Mouse (Mus musculus) MEL (cell line): ENCODE measurements around the gene Rps16. TPM values are rescaled to one million over a fixed set of nuclear protein-coding genes. Genes with fewer than 3 reads are reported as not detected.

Experiments
- DNase-seq: peaks from one replicate; pipeline ENCODE4 v3.0.0; 2011; ENCODE audit warnings: low read depth, low spot score
- H3K27ac ChIP-seq: 2 replicates; pipeline ENCODE4 v1.5.1; 2012; ENCODE audit warnings: low read depth, mild to moderate bottlenecking, control low read depth, low read length, moderate library complexity; ENCODE audit not compliant: control insufficient read depth
- H3K27me3 ChIP-seq, 2 experiments: fragments of 150-350 bp in 1 of 2; sonication (generic) in 1 of 2; 2 replicates each; pipeline ENCODE4 v1.6.1; 2012; ENCODE audit warnings: low read length in 2 of 2, mild to moderate bottlenecking in 2 of 2, improper control_type of control experiment in 1 of 2, moderate library complexity in 1 of 2; ENCODE audit not compliant: insufficient read depth in 2 of 2, control insufficient read depth in 1 of 2
- H3K36me3 ChIP-seq, 2 experiments: 2 replicates each; pipeline ENCODE4 v1.6.1; 2012 to 2014; ENCODE audit warnings: low read length in 2 of 2, improper control_type of control experiment in 1 of 2, inconsistent platforms in 1 of 2, mild to moderate bottlenecking in 1 of 2; ENCODE audit not compliant: insufficient read depth in 2 of 2, control insufficient read depth in 1 of 2
- H3K4me1 ChIP-seq, 2 experiments: fragments of 150-350 bp in 1 of 2; sonication (generic) in 1 of 2; 2 replicates each; pipeline ENCODE4 v1.6.1; 2012; ENCODE audit warnings: low read length in 2 of 2, improper control_type of control experiment in 1 of 2, mild to moderate bottlenecking in 1 of 2; ENCODE audit not compliant: insufficient read depth in 2 of 2, control insufficient read depth in 1 of 2
- H3K4me3 ChIP-seq, 2 experiments: fragments of 150-350 bp in 1 of 2; sonication (generic) in 1 of 2; 2 replicates each; pipeline ENCODE4 v1.5.1; 2012; ENCODE audit warnings: low read depth in 2 of 2, low read length in 2 of 2, mild to moderate bottlenecking in 2 of 2, moderate library complexity in 2 of 2, control low read depth in 1 of 2, improper control_type of control experiment in 1 of 2; ENCODE audit not compliant: control insufficient read depth in 1 of 2, insufficient read depth in 1 of 2
- H3K79me2 ChIP-seq: 2 replicates; pipeline ENCODE4 v1.6.1; 2012; ENCODE audit warnings: mild to moderate bottlenecking, low read length, moderate library complexity; ENCODE audit not compliant: control insufficient read depth, poor library complexity, insufficient read depth
- H3K9ac ChIP-seq: 2 replicates; pipeline ENCODE4 v1.6.1; 2012; ENCODE audit warnings: low read depth, mild to moderate bottlenecking, control low read depth, low read length, moderate library complexity; ENCODE audit not compliant: control insufficient read depth, poor library complexity, severe bottlenecking
- H3K9me3 ChIP-seq: fragments of 150-350 bp; sonication (generic); replicated peaks from 2 replicates; pipeline ENCODE4 v1.6.1; 2012; ENCODE audit warnings: mild to moderate bottlenecking, low read length, improper control_type of control experiment, moderate library complexity; ENCODE audit not compliant: insufficient read depth
- CHD1 ChIP-seq: IDR thresholded peaks from 2 replicates; pipeline ENCODE4 v1.6.1; 2012; ENCODE audit warnings: low read depth, mild to moderate bottlenecking, inconsistent platforms, low read length, improper control_type of control experiment
- CHD2 ChIP-seq: IDR thresholded peaks from 2 replicates; pipeline ENCODE4 v1.6.1; 2011; ENCODE audit warnings: low read length, improper control_type of control experiment
- E2F4 ChIP-seq: IDR thresholded peaks from 2 replicates; pipeline ENCODE4 v1.6.1; 2011; ENCODE audit warnings: low read depth, low read length, improper control_type of control experiment, borderline replicate concordance
- ELF1 ChIP-seq: IDR thresholded peaks from 2 replicates; pipeline ENCODE4 v1.6.1; 2014; ENCODE audit warnings: low read depth, mild to moderate bottlenecking, inconsistent platforms, low read length, improper control_type of control experiment, moderate library complexity
- ETS1 ChIP-seq: IDR thresholded peaks from 2 replicates; pipeline ENCODE4 v1.6.1; 2012; ENCODE audit warnings: low read depth, mild to moderate bottlenecking, inconsistent platforms, low read length, improper control_type of control experiment, moderate library complexity
- GATA1 ChIP-seq: IDR thresholded peaks from 2 replicates; pipeline ENCODE4 v1.6.1; 2011; ENCODE audit warnings: low read depth, low read length, improper control_type of control experiment
- JUND ChIP-seq: IDR thresholded peaks from 2 replicates; pipeline ENCODE4 v1.6.1; 2011; ENCODE audit warnings: low read depth, mild to moderate bottlenecking, improper control_type of control experiment, low read length
- KAT2A ChIP-seq: conservative IDR thresholded peaks from 2 replicates; pipeline ENCODE4 v1.6.1; 2012; ENCODE audit warnings: low read depth, low read length, improper control_type of control experiment, inconsistent platforms
- MXI1 ChIP-seq: IDR thresholded peaks from 2 replicates; pipeline ENCODE4 v1.6.1; 2011; ENCODE audit warnings: mild to moderate bottlenecking, low read depth, low read length, improper control_type of control experiment
- NRF1 ChIP-seq: IDR thresholded peaks from 2 replicates; pipeline ENCODE4 v1.6.1; 2014; ENCODE audit warnings: low read depth, mild to moderate bottlenecking, inconsistent platforms, low read length, improper control_type of control experiment, moderate library complexity; ENCODE audit not compliant: poor library complexity, insufficient read depth, severe bottlenecking
- POLR2AphosphoS2 ChIP-seq: IDR thresholded peaks from 2 replicates; pipeline ENCODE4 v1.6.1; 2011; ENCODE audit warnings: low read length, improper control_type of control experiment
- POLR2AphosphoS5 ChIP-seq: IDR thresholded peaks from 2 replicates; pipeline ENCODE4 v1.6.1; 2012; ENCODE audit warnings: low read depth, borderline replicate concordance, mild to moderate bottlenecking, inconsistent platforms, low read length, moderate library complexity, mixed read lengths
- RCOR1 ChIP-seq: IDR thresholded peaks from 2 replicates; pipeline ENCODE4 v1.6.1; 2012; ENCODE audit warnings: low read depth, mild to moderate bottlenecking, inconsistent platforms, low read length, improper control_type of control experiment
- SIN3A ChIP-seq: IDR thresholded peaks from 2 replicates; pipeline ENCODE4 v1.6.1; 2012; ENCODE audit warnings: low read length, improper control_type of control experiment, inconsistent platforms
- SMC3 ChIP-seq: IDR thresholded peaks from 2 replicates; pipeline ENCODE4 v1.6.1; 2011; ENCODE audit warnings: low read depth, low read length, improper control_type of control experiment
- TAL1 ChIP-seq: IDR thresholded peaks from 2 replicates; pipeline ENCODE4 v1.6.1; 2012; ENCODE audit warnings: mild to moderate bottlenecking, inconsistent platforms, low read length, moderate library complexity, mixed read lengths
- TBP ChIP-seq: IDR thresholded peaks from 2 replicates; pipeline ENCODE4 v1.8.0; 2011; ENCODE audit warnings: low read depth, low read length, improper control_type of control experiment
- TCF12 ChIP-seq: IDR thresholded peaks from 2 replicates; pipeline ENCODE4 v1.6.1; 2014; ENCODE audit warnings: low read depth, mild to moderate bottlenecking, inconsistent platforms, low read length, improper control_type of control experiment, moderate library complexity
- UBTF ChIP-seq: IDR thresholded peaks from 2 replicates; pipeline ENCODE4 v1.6.1; 2012; ENCODE audit warnings: low read depth, mild to moderate bottlenecking, inconsistent platforms, low read length, improper control_type of control experiment, moderate library complexity, borderline replicate concordance; ENCODE audit not compliant: insufficient read depth
- ZC3H11A ChIP-seq: IDR thresholded peaks from 2 replicates; pipeline ENCODE4 v1.6.1; 2012; ENCODE audit warnings: low read depth, mild to moderate bottlenecking, inconsistent platforms, low read length, improper control_type of control experiment
- ZKSCAN1 ChIP-seq: IDR thresholded peaks from 2 replicates; pipeline ENCODE4 v1.6.1; 2012; ENCODE audit warnings: low read depth, mild to moderate bottlenecking, inconsistent platforms, low read length, improper control_type of control experiment, moderate library complexity
- ZMIZ1 ChIP-seq: IDR thresholded peaks from 2 replicates; pipeline ENCODE4 v1.6.1; 2012; ENCODE audit warnings: low read depth, mild to moderate bottlenecking, inconsistent platforms, low read length, improper control_type of control experiment, moderate library complexity
- ZNF384 ChIP-seq: IDR thresholded peaks from 2 replicates; pipeline ENCODE4 v1.6.1; 2012; ENCODE audit warnings: low read depth, mild to moderate bottlenecking, inconsistent platforms, low read length, improper control_type of control experiment
- polyA plus RNA-seq, 2 experiments: library from polyadenylated mRNA; stranded (reverse) in 1 of 2; unstranded in 1 of 2; fragments of >175 nt in 1 of 2; fragments of >200 nt in 1 of 2; gene quantifications; 2 replicates each; pipeline versions ENCODE4 v1.2.1 to v1.2.4; 2012; ENCODE audit warnings: low replicate concordance in 2 of 2, low read depth in 1 of 2; ENCODE audit not compliant: insufficient read length in 2 of 2, insufficient read depth in 1 of 2, missing spikeins in 1 of 2
- total RNA-seq: library from RNA; depleted of rRNA; stranded (reverse); fragments of 300-350 nt; gene quantifications from 2 replicates; pipeline ENCODE4 v1.2.3, GENCODE M21; 2012

The Rps16 gene
- total and polyA plus RNA-seq, 3 experiments, result 1,661 to 2,343 (median 1,740) TPM

- TF ChIP-seq ZMIZ1, result 0 out of 2 replicates have a peak, but pooled peaks have one; percentile 46
- no peak for TF ChIP-seq JUND
- no peak for TF ChIP-seq ZKSCAN1
- no peak for TF ChIP-seq RCOR1
- TF ChIP-seq E2F4, result no peak
- TF ChIP-seq ELF1, result peak; percentile 74
- no peak for TF ChIP-seq SMC3
- no peak for TF ChIP-seq TCF12
- no peak for TF ChIP-seq UBTF
- TF ChIP-seq POLR2AphosphoS2, result peak; percentile 59; the same call in 1 of the 2 replicates
- peak; percentile 96 for TF ChIP-seq TBP
- peak; percentile 10; the same call in 1 of the 2 replicates for TF ChIP-seq NRF1
- no peak for TF ChIP-seq MXI1
- TF ChIP-seq KAT2A, result no peak
- TF ChIP-seq TAL1, result no peak
- TF ChIP-seq ETS1, result peak; percentile 12; the same call in 1 of the 2 replicates
- TF ChIP-seq GATA1, result no peak
- TF ChIP-seq CHD1, result no peak
- TF ChIP-seq ZNF384, result no peak; the same call in 1 of the 2 replicates
- TF ChIP-seq ZC3H11A, result no peak
- TF ChIP-seq CHD2, result no peak
- no peak for TF ChIP-seq POLR2AphosphoS5
- TF ChIP-seq, all 39 proteins: peak for 12
Measured at GRCm38 (mm10) chr7:28375176-28375921, 24.9 kb downstream of the Rps16 start (continued).

GRCm38 (mm10) chr7:28376011-28376771 is 25.7 kb downstream of the Rps16 start:
- Histone ChIP-seq H3K27ac (peak overlapping the region; percentile 83), H3K4me3 (peak overlapping the region; percentile 56 to 64), H3K4me1 (peaks cover 4 to 20% of the 10 kb centered on the region in 2 experiments), H3K9ac (peak overlapping the region; percentile 80), H3K79me2 (peaks cover 5% of the 10 kb centered on the region), H3K27me3 (no peaks in the 10 kb centered on the region), H3K9me3 (no peaks in the 10 kb centered on the region), H3K36me3 (peaks cover 0 to 10% of the 10 kb centered on the region in 2 experiments; a peak in 2 of 4 replicates)
- TF ChIP-seq SIN3A, result peak; percentile 3; the same call in 1 of the 2 replicates
- 0 out of 2 replicates have a peak, but pooled peaks have one; percentile 18 for TF ChIP-seq ZNF384
- TF ChIP-seq GATA1, result 0 out of 2 replicates have a peak, but pooled peaks have one; percentile 2
- TF ChIP-seq ZMIZ1, result no peak
- DNase-seq, result no peak
